Mouse (Mus musculus): ENCODE measurements around the gene Cmtm5. TPM values are rescaled to one million over a fixed set of nuclear protein-coding genes. Genes with fewer than 3 reads are reported as not detected.

Gene Cmtm5
- polyA plus RNA-seq, 1 experiment: not detected

DNA sequence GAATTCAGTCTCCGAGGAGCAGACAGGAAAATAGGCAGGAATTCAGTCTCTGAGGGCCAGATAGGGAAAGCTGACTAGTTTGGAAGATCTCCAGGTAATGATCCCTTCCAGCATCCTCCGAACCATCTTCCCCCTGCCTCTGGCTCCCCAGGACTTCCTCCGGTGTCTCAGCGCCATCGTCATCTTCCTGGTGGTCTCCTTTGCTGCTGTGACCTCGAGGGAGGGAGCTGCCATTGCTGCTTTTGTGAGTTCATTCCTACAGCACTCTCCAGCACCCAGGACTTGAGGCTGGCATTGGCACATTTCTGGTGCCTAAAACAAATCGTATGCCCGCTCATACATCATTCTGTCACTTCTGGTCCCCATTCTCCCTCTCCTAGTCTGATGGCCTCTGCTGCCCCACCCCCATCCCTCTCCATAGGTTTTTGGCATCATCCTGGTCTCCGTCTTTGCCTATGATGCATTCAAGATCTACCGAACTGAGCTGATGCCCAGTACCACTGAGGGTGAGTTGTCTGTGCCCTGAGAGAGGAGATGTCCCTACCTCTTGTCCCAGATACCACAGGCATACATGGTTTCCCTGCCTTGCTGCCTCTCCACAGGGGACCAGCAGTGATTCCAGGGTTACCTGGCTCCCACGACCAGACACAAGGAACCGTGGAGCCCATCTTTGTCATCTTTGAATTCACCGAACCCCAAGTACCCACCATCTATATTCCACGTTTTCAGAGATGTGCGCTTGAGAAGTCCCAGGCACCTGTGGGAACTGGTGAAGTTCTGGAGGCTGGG lies 2.6 kb downstream of the Cmtm5 start:
- TF ChIP-seq CTCF (IDR thresholded peaks at IDR 0.05; ENCODE audit: low read depth, low read length): no peak
- no peak for TF ChIP-seq EP300 (IDR thresholded peaks at IDR 0.05; ENCODE audit: insufficient read depth, low read depth, low read length)
- TF ChIP-seq POLR2A (IDR thresholded peaks at IDR 0.05; ENCODE audit: insufficient read depth, low read length): no peak
- Histone ChIP-seq H3K9me3 (replicated peaks; ENCODE audit: control insufficient read depth, insufficient read depth, low read length, poor library complexity, severe bottlenecking) (no peaks in the 10 kb centered on the region), H3K27ac (ENCODE audit: insufficient read depth, low read length) (no peak overlapping the region), H3K4me3 (ENCODE audit: low read depth, low read length) (no peak overlapping the region), H3K4me1 (ENCODE audit: control insufficient read depth, insufficient read depth, low read length) (peaks cover 2% of the 10 kb centered on the region), H3K9ac (ENCODE audit: low read depth, poor library complexity, severe bottlenecking) (no peak overlapping the region), H3K36me3 (ENCODE audit: control insufficient read depth, insufficient read depth, low read length, poor library complexity, severe bottlenecking) (no peaks in the 10 kb centered on the region), H3K27me3 (ENCODE audit: control insufficient read depth, insufficient read depth, low read length, poor library complexity, severe bottlenecking) (no peaks in the 10 kb centered on the region)

DNA sequence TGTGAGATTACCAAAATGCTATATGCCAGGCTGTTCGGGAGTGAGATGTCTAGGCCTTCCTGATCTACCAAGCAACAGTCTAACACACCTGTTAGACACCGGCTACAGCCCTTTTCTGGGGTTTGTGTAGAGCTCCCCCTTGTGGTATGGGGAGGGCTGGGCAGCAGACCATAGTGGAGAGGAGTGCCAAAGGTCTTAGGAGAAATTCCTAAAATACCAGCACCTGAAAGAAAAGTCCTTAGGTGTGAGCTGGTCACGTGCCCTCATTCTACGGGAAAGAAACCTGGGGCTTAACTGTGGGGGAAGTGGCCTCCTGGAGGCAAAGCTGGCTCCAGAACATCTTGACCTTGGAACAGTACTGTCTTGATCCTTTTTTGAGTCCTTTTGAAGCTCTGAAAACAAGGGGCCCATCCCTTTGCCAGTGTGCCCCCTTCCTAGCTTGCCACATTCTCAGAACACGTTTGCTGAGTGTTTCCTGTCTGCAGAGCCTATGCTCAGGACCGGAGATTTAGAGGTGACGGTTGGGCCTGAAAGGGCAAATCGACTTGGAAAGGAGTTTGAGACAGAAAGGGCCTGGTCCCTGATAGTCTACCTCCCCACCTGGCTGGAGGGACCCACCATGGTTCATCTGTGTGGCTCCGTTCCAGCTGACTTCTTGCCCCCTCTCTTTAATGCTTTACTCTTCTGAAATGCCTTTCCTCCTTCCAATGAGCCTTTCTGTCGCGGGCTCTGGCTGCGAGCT lies 3.5 kb downstream of the Cmtm5 start:
- H3K9me3 ChIP-seq (replicated peaks; ENCODE audit: control insufficient read depth, insufficient read depth, low read length, poor library complexity, severe bottlenecking): no peaks in the 10 kb centered on the region
- H3K36me3 ChIP-seq (ENCODE audit: control insufficient read depth, insufficient read depth, low read length, poor library complexity, severe bottlenecking): no peaks in the 10 kb centered on the region
- H3K27ac ChIP-seq (ENCODE audit: insufficient read depth, low read length): no peak overlapping the region
- H3K27me3 ChIP-seq (ENCODE audit: control insufficient read depth, insufficient read depth, low read length, poor library complexity, severe bottlenecking): no peaks in the 10 kb centered on the region
- H3K9ac ChIP-seq (ENCODE audit: low read depth, poor library complexity, severe bottlenecking): no peak overlapping the region
- H3K4me3 ChIP-seq (ENCODE audit: low read depth, low read length): no peak overlapping the region
- TF ChIP-seq POLR2A (IDR thresholded peaks at IDR 0.05; ENCODE audit: insufficient read depth, low read length) (no peak), CTCF (IDR thresholded peaks at IDR 0.05; ENCODE audit: low read depth, low read length) (peak; percentile 80)
- H3K4me1 ChIP-seq (ENCODE audit: control insufficient read depth, insufficient read depth, low read length): peaks cover 2% of the 10 kb centered on the region

DNA sequence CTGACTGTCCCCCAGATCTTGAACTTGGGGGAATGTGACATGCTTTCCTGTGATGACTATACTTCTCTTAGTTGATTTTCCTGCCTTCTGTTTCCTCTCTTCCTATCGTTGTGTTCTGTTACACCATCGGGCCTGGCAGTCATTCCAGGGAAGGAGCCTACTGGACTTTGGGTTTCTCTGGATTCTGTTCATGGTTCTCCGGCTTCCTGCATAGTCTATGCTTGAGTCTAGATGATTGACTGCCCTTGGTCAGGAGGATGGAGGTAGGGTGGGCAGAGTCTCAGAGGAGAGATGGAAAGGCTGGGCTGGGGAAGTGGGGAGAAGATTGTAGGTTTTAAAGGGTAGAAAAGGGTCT lies 4.1 kb downstream of the Cmtm5 start:
- Histone ChIP-seq H3K9me3 (replicated peaks; ENCODE audit: control insufficient read depth, insufficient read depth, low read length, poor library complexity, severe bottlenecking) (no peaks in the 10 kb centered on the region), H3K27ac (ENCODE audit: insufficient read depth, low read length) (no peak overlapping the region), H3K27me3 (ENCODE audit: control insufficient read depth, insufficient read depth, low read length, poor library complexity, severe bottlenecking) (no peaks in the 10 kb centered on the region), H3K4me3 (ENCODE audit: low read depth, low read length) (no peak overlapping the region), H3K4me1 (ENCODE audit: control insufficient read depth, insufficient read depth, low read length) (peaks cover 2% of the 10 kb centered on the region), H3K9ac (ENCODE audit: low read depth, poor library complexity, severe bottlenecking) (no peak overlapping the region), H3K36me3 (ENCODE audit: control insufficient read depth, insufficient read depth, low read length, poor library complexity, severe bottlenecking) (no peaks in the 10 kb centered on the region)
- TF ChIP-seq POLR2A (IDR thresholded peaks at IDR 0.05; ENCODE audit: insufficient read depth, low read length): no peak
- no peak for TF ChIP-seq CTCF (IDR thresholded peaks at IDR 0.05; ENCODE audit: low read depth, low read length)
- TF ChIP-seq EP300 (IDR thresholded peaks at IDR 0.05; ENCODE audit: insufficient read depth, low read depth, low read length): no peak

DNA sequence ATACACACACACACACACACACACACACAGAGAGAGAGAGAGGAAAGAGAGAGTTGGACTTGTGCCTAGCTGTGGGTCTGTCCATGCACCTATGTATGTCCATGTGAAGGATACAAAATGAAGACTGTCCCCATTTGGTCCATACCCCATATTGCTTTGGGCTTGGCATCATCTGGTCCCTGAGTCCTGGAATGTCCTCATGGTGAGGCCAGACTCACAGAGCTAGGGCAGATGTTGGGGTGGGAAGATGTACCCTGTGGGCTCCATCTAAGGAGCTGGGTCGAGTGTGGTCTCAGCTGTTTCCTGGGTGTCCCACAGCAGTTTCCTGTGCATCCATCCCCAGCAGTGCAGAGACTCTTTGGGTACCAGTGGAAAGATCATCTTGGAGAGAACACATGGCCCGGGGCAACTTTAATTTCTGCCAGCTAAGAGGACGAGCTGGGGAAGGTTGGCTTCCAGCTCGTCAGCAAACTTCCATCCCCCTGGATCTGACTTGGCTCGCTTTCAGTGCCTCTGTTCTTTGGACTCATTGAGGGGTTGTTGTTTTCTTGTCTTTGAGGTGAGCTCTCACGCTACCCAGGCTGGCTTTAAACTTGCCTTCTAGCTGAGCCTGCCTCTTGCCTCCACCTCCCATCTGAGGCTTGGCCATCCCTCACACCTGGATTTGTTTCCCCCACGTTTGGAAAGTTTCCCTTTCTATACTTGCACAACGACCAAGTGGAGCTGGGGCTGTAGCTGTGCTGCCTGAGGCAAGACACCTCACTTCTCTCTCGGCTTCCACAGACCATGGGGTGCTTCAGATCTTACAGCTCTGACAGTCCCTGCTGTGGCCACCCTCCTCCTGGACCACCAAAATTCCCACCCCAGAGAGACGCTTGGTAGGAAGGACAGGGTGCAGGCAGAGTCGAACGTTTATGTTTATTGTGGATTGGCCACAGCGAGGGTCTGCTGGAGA lies 5.2 kb downstream of the Cmtm5 start:
- Histone ChIP-seq H3K9me3 (replicated peaks; ENCODE audit: control insufficient read depth, insufficient read depth, low read length, poor library complexity, severe bottlenecking) (no peaks in the 10 kb centered on the region), H3K9ac (ENCODE audit: low read depth, poor library complexity, severe bottlenecking) (no peak overlapping the region), H3K4me1 (ENCODE audit: control insufficient read depth, insufficient read depth, low read length) (peaks cover 2% of the 10 kb centered on the region), H3K4me3 (ENCODE audit: low read depth, low read length) (no peak overlapping the region), H3K27ac (ENCODE audit: insufficient read depth, low read length) (no peak overlapping the region), H3K27me3 (ENCODE audit: control insufficient read depth, insufficient read depth, low read length, poor library complexity, severe bottlenecking) (no peaks in the 10 kb centered on the region), H3K36me3 (ENCODE audit: control insufficient read depth, insufficient read depth, low read length, poor library complexity, severe bottlenecking) (no peaks in the 10 kb centered on the region)
- TF ChIP-seq EP300 (IDR thresholded peaks at IDR 0.05; ENCODE audit: insufficient read depth, low read depth, low read length) (no peak), POLR2A (IDR thresholded peaks at IDR 0.05; ENCODE audit: insufficient read depth, low read length) (no peak), CTCF (IDR thresholded peaks at IDR 0.05; ENCODE audit: low read depth, low read length) (no peak)

DNA sequence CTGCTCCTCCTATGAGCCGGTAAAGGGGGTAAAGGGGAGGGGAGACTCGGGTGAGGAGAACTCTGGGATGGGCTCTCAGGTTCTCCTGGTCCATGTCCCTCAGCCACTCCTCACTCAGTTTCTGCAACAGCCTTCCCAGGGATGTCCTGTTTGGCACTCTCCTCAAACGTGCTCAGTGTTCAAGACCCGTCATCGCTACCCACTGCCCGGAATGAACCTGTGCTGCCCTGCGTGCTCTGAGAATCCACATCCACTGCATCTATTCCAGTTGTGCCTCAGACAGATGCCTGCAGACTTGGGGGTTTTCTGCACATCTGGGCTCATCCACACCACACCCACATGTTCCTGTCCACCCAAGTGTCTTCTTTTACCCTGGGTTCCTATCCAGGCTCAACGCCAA lies 6.4 kb downstream of the Cmtm5 start:
- Histone ChIP-seq H3K36me3 (ENCODE audit: control insufficient read depth, insufficient read depth, low read length, poor library complexity, severe bottlenecking) (no peaks in the 10 kb centered on the region), H3K27ac (ENCODE audit: insufficient read depth, low read length) (no peak overlapping the region), H3K9me3 (replicated peaks; ENCODE audit: control insufficient read depth, insufficient read depth, low read length, poor library complexity, severe bottlenecking) (no peaks in the 10 kb centered on the region), H3K9ac (ENCODE audit: low read depth, poor library complexity, severe bottlenecking) (no peak overlapping the region), H3K4me3 (ENCODE audit: low read depth, low read length) (no peak overlapping the region), H3K27me3 (ENCODE audit: control insufficient read depth, insufficient read depth, low read length, poor library complexity, severe bottlenecking) (no peaks in the 10 kb centered on the region), H3K4me1 (ENCODE audit: control insufficient read depth, insufficient read depth, low read length) (peaks cover 2% of the 10 kb centered on the region)
- TF ChIP-seq EP300 (IDR thresholded peaks at IDR 0.05; ENCODE audit: insufficient read depth, low read depth, low read length) (no peak), CTCF (IDR thresholded peaks at IDR 0.05; ENCODE audit: low read depth, low read length) (no peak), POLR2A (IDR thresholded peaks at IDR 0.05; ENCODE audit: insufficient read depth, low read length) (no peak)
